Mouse (Mus musculus) heart, adult 2 months (tissue): ENCODE data around the gene Efcab2. TPM values are rescaled to one million over a fixed set of nuclear protein-coding genes. Genes with fewer than 3 reads are reported as not detected.
A peak's percentile ranks its signal among the peaks of the same experiment; 100 is the strongest.

ENCODE experiments used
- DNase-seq, 2 experiments: peaks; one replicate each; pipeline ENCODE4 v3.0.0; 2021
- H3K27ac ChIP-seq: fragments of 200-600 bp; 2 replicates; pipeline ENCODE4 v1.8.1; 2022
- H3K27me3 ChIP-seq: fragments of 200-500 bp; 2 replicates; pipeline ENCODE4 v1.6.1; 2012; ENCODE audit warnings: mild to moderate bottlenecking, low read length, inconsistent platforms, mixed read lengths; ENCODE audit not compliant: control insufficient read depth, insufficient read depth
- H3K36me3 ChIP-seq: fragments of 200-500 bp; 2 replicates; pipeline ENCODE4 v1.6.1; 2012; ENCODE audit warnings: low read length, inconsistent platforms; ENCODE audit not compliant: control insufficient read depth, insufficient read depth
- H3K4me1 ChIP-seq: fragments of 200-500 bp; 2 replicates; pipeline ENCODE4 v1.6.1; 2011; ENCODE audit warnings: low read length; ENCODE audit not compliant: control insufficient read depth, insufficient read depth
- H3K4me3 ChIP-seq: fragments of 200-600 bp; 2 replicates; pipeline ENCODE4 v1.8.1; 2022
- H3K79me2 ChIP-seq: fragments of 200-500 bp; replicated peaks from 2 replicates; pipeline ENCODE4 v1.6.1; 2012; ENCODE audit warnings: mild to moderate bottlenecking, inconsistent platforms, low read length, moderate library complexity, mixed read lengths; ENCODE audit not compliant: control insufficient read depth, insufficient read depth
- H3K9ac ChIP-seq: fragments of 200-500 bp; 2 replicates; pipeline ENCODE4 v1.6.1; 2012; ENCODE audit warnings: low read depth, mild to moderate bottlenecking, control low read depth, inconsistent platforms, low read length, mixed read lengths
- CTCF ChIP-seq: fragments of 200-600 bp; IDR thresholded peaks from 2 replicates; pipeline ENCODE4 v1.8.1; 2022; ENCODE audit warnings: antibody characterized with exemption, mild to moderate bottlenecking, moderate library complexity
- EP300 ChIP-seq: fragments of 200-500 bp; IDR thresholded peaks from 2 replicates; pipeline ENCODE4 v1.6.1; 2011; ENCODE audit warnings: low read depth, low read length, control low read depth; ENCODE audit not compliant: insufficient read depth
- POLR2A ChIP-seq: fragments of 200-500 bp; IDR thresholded peaks from 2 replicates; pipeline ENCODE4 v1.6.1; 2011; ENCODE audit warnings: mild to moderate bottlenecking, low read depth, low read length, control low read depth; ENCODE audit not compliant: insufficient read depth
- WGBS: fragments of 180-500 bp; shearing (Covaris S2); methylation state at CpG from one replicate; pipeline ENCODE4 v1.1.7; 2018; 5-methylcytosine and 5-hydroxymethylcytosine counted together
- intact Hi-C: fragments of 180-260 bp; cut with DNase I; formaldehyde crosslinking; loops from one replicate; pipeline ENCODE4 v1.15.1; 2025
- polyA plus RNA-seq: library from polyadenylated mRNA; depleted of rRNA; stranded (reverse); fragments of >200 nt; gene quantifications from 2 replicates; pipeline ENCODE4 v1.2.3, GENCODE M21; 2012
- total RNA-seq, 2 experiments: library from RNA; stranded (reverse); gene quantifications; 2 replicates each; pipeline ENCODE4 v1.2.3; 2021

Efcab2 gene
- total and polyA plus RNA-seq, 3 experiments: 11.4 to 112 (median 94.1) TPM

- intact Hi-C loops: loop anchor here (10.0 kb wide), 1 partner anchor 523 kb away; no protein-coding TSS in a partner anchor
- no peaks in the 10 kb centered on the region for H3K27me3 ChIP-seq
- H3K27ac ChIP-seq: no peak overlapping the region
- no peaks in the 10 kb centered on the region; the same call in 1 of the 2 replicates for H3K4me1 ChIP-seq
- 8% methylated on average over 2 of the region's 2 CpGs for WGBS
- H3K4me3 ChIP-seq: no peak overlapping the region
- no peak for DNase-seq
- no peaks in the 10 kb centered on the region for H3K79me2 ChIP-seq
- H3K36me3 ChIP-seq: no peaks in the 10 kb centered on the region
- no peak overlapping the region for H3K9ac ChIP-seq
- TF ChIP-seq EP300 (no peak), POLR2A (no peak), CTCF (peak; percentile 92)
Measured at GRCm38 (mm10) chr1:178468280-178468679, 62.4 kb downstream of the Efcab2 start.

GRCm38 (mm10) chr1:178483854-178484253 is 78.0 kb downstream of the Efcab2 start:
- Histone ChIP-seq H3K27ac (no peak overlapping the region), H3K27me3 (no peaks in the 10 kb centered on the region), H3K4me3 (no peak overlapping the region), H3K36me3 (no peaks in the 10 kb centered on the region), H3K9ac (no peak overlapping the region), H3K4me1 (no peaks in the 10 kb centered on the region; the same call in 1 of the 2 replicates), H3K79me2 (no peaks in the 10 kb centered on the region)
- no peak for DNase-seq
- intact Hi-C loops: no loop called here
- TF ChIP-seq EP300 (no peak), POLR2A (no peak), CTCF (no peak)

- intact Hi-C loops: no loop called here
- Histone ChIP-seq H3K36me3 (no peaks in the 10 kb centered on the region), H3K4me1 (no peaks in the 10 kb centered on the region; the same call in 1 of the 2 replicates), H3K27me3 (no peaks in the 10 kb centered on the region), H3K79me2 (no peaks in the 10 kb centered on the region), H3K4me3 (no peak overlapping the region), H3K27ac (no peak overlapping the region), H3K9ac (no peak overlapping the region)
- WGBS: 89% methylated on average over 5 of the region's 5 CpGs
- DNase-seq: no peak
- TF ChIP-seq EP300 (no peak), POLR2A (no peak), CTCF (no peak)
Measured at GRCm38 (mm10) chr1:178485138-178485867, 79.4 kb downstream of the Efcab2 start.

- H3K4me1 ChIP-seq: no peaks in the 10 kb centered on the region; the same call in 1 of the 2 replicates
- no peaks in the 10 kb centered on the region for H3K27me3 ChIP-seq
- no peak for TF ChIP-seq EP300
- no peak for TF ChIP-seq CTCF
- no peak for TF ChIP-seq POLR2A
- intact Hi-C loops: no loop called here
- DNase-seq: no peak
- H3K4me3 ChIP-seq: no peak overlapping the region
- 71% methylated on average over 5 of the region's 5 CpGs for WGBS
- H3K79me2 ChIP-seq: no peaks in the 10 kb centered on the region
- H3K36me3 ChIP-seq: no peaks in the 10 kb centered on the region
- no peak overlapping the region for H3K27ac ChIP-seq
- H3K9ac ChIP-seq: no peak overlapping the region
Measured at GRCm38 (mm10) chr1:178485868-178486220, 80.0 kb downstream of the Efcab2 start.

GRCm38 (mm10) chr1:178486828-178487227 is 80.9 kb downstream of the Efcab2 start:
- intact Hi-C loops: no loop called here
- WGBS: 42% methylated on average over 5 of the region's 5 CpGs
- peak in 1 of 2 experiments; percentile 17 for DNase-seq
- Histone ChIP-seq H3K4me1 (no peaks in the 10 kb centered on the region; the same call in 1 of the 2 replicates), H3K27me3 (no peaks in the 10 kb centered on the region), H3K4me3 (0 out of 2 replicates have a peak overlapping the region, but pooled peaks have one; percentile 12), H3K36me3 (no peaks in the 10 kb centered on the region), H3K79me2 (no peaks in the 10 kb centered on the region), H3K9ac (no peak overlapping the region), H3K27ac (no peak overlapping the region; the same call in 1 of the 2 replicates)
- TF ChIP-seq CTCF (no peak), POLR2A (no peak), EP300 (no peak)

GRCm38 (mm10) chr1:178489127-178489526 is 83.2 kb downstream of the Efcab2 start:
- WGBS: 46% methylated on average over 3 of the region's 3 CpGs
- Histone ChIP-seq H3K9ac (no peak overlapping the region), H3K36me3 (no peaks in the 10 kb centered on the region), H3K4me1 (peaks cover 2% of the 10 kb centered on the region; the same call in 1 of the 2 replicates), H3K27ac (no peak overlapping the region), H3K4me3 (no peak overlapping the region), H3K27me3 (no peaks in the 10 kb centered on the region), H3K79me2 (no peaks in the 10 kb centered on the region)
- DNase-seq: no peak
- intact Hi-C loops: no loop called here
- TF ChIP-seq CTCF (no peak), EP300 (no peak), POLR2A (no peak)
